Mouse (Mus musculus): ENCODE measurements around the gene Ell3. TPM values are rescaled to one million over a fixed set of nuclear protein-coding genes. Genes with fewer than 3 reads are reported as not detected.
A peak's percentile ranks its signal among the peaks of the same experiment; 100 is the strongest.

Ell3 gene
- total and polyA plus RNA-seq, 3 experiments, result not detected

GRCm38 (mm10) chr2:121413387-121414042 is 30.6 kb downstream of the Ell3 start, which contains the start of the genes Pdia3 and Catsper2:
Gene Pdia3 (plus strand): TSS chr2:121413775.
Gene Catsper2 (minus strand): TSS chr2:121413792.
- Histone ChIP-seq H3K4me1 (ENCODE audit: control insufficient read depth in 1 of 2, insufficient read depth in 2 of 2, low read length in 2 of 2) (peaks cover 0 to 7% of the 10 kb centered on the region in 2 experiments), H3K79me2 (ENCODE audit: control insufficient read depth, insufficient read depth, low read length, poor library complexity) (peaks cover 43% of the 10 kb centered on the region), H3K27ac (ENCODE audit: control insufficient read depth, low read depth, low read length) (peak within 1 kb of the TSS; percentile 89), H3K27me3 (ENCODE audit: control insufficient read depth in 1 of 2, insufficient read depth in 2 of 2, low read length in 2 of 2) (no peaks in the 10 kb centered on the region), H3K4me3 (ENCODE audit: control insufficient read depth in 1 of 2, insufficient read depth in 1 of 2, low read depth in 2 of 2, low read length in 2 of 2) (peak within 1 kb of the TSS; percentile 84 to 100), H3K9ac (ENCODE audit: control insufficient read depth, low read depth, low read length, poor library complexity, severe bottlenecking) (peak within 1 kb of the TSS; percentile 87), H3K9me3 (replicated peaks; ENCODE audit: insufficient read depth, low read length) (no peaks in the 10 kb centered on the region), H3K36me3 (ENCODE audit: control insufficient read depth in 1 of 2, insufficient read depth in 2 of 2, low read length in 2 of 2) (peaks cover 6 to 29% of the 10 kb centered on the region in 2 experiments)
- TF ChIP-seq UBTF (IDR thresholded peaks at IDR 0.05; ENCODE audit: borderline replicate concordance, insufficient read depth, low read depth, low read length) (0 out of 2 replicates have a peak, but pooled peaks have one; percentile 27), MYC (IDR thresholded peaks at IDR 0.05; ENCODE audit: low read depth, low read length) (peak; percentile 62; the same call in 1 of the 2 replicates), BHLHE40 (IDR thresholded peaks at IDR 0.05; ENCODE audit: borderline replicate concordance, low read depth, low read length) (no peak), TAL1 (IDR thresholded peaks at IDR 0.05; ENCODE audit: low read length) (no peak), POLR2AphosphoS5 (IDR thresholded peaks at IDR 0.05; ENCODE audit: borderline replicate concordance, low read depth, low read length) (no peak), TBP (IDR thresholded peaks at IDR 0.05; ENCODE audit: low read depth, low read length) (peak; percentile 56; the same call in 1 of the 2 replicates), CHD1 (IDR thresholded peaks at IDR 0.05; ENCODE audit: low read depth, low read length) (no peak), POLR2A (IDR thresholded peaks at IDR 0.05; ENCODE audit: control insufficient read depth in 1 of 2, insufficient read depth in 1 of 2, low read depth in 1 of 2, low read length in 2 of 2, poor library complexity in 1 of 2) (peak; percentile 91 to 95), EP300 (IDR thresholded peaks at IDR 0.05; ENCODE audit: low read depth in 1 of 2, low read length in 2 of 2) (peak in 1 of 2 experiments; percentile 24; a peak in 2 of 4 replicates), ELF1 (IDR thresholded peaks at IDR 0.05; ENCODE audit: low read depth, low read length) (peak; percentile 91), ZMIZ1 (IDR thresholded peaks at IDR 0.05; ENCODE audit: low read depth, low read length) (peak; percentile 96), MXI1 (IDR thresholded peaks at IDR 0.05; ENCODE audit: low read depth, low read length) (peak; percentile 84), USF1 (IDR thresholded peaks at IDR 0.05; ENCODE audit: low read depth, low read length) (peak; percentile 31; the same call in 1 of the 2 replicates), NELFE (IDR thresholded peaks at IDR 0.05; ENCODE audit: low read depth, low read length) (peak; percentile 95), NRF1 (IDR thresholded peaks at IDR 0.05; ENCODE audit: insufficient read depth, low read depth, low read length, poor library complexity, severe bottlenecking) (peak; percentile 67), TCF12 (IDR thresholded peaks at IDR 0.05; ENCODE audit: low read depth, low read length) (peak; percentile 62), POLR2AphosphoS2 (IDR thresholded peaks at IDR 0.05; ENCODE audit: low read length) (peak; percentile 87; the same call in 1 of the 2 replicates), KAT2A (conservative IDR thresholded peaks at IDR 0.05; ENCODE audit: low read depth, low read length) (no peak; the same call in 1 of the 2 replicates), MAFK (IDR thresholded peaks at IDR 0.05; ENCODE audit: borderline replicate concordance, low read depth, low read length) (no peak), GABPA (IDR thresholded peaks at IDR 0.05; ENCODE audit: low read depth, low read length) (no peak), HCFC1 (IDR thresholded peaks at IDR 0.05; ENCODE audit: low read depth, low read length) (peak; percentile 85), MAX (IDR thresholded peaks at IDR 0.05; ENCODE audit: low read length) (peak; percentile 67), SMC3 (IDR thresholded peaks at IDR 0.05; ENCODE audit: low read depth, low read length) (peak; percentile 24; the same call in 1 of the 2 replicates), CHD2 (IDR thresholded peaks at IDR 0.05; ENCODE audit: low read length) (peak; percentile 41), GATA1 (IDR thresholded peaks at IDR 0.05; ENCODE audit: low read depth, low read length) (no peak), SIN3A (IDR thresholded peaks at IDR 0.05; ENCODE audit: low read length) (peak; percentile 70; the same call in 1 of the 2 replicates), CTCF (IDR thresholded peaks at IDR 0.05 in 2 of 3, conservative IDR thresholded peaks at IDR 0.05 in 1 of 3; ENCODE audit: control insufficient read depth in 1 of 3, insufficient read depth in 1 of 3, low read depth in 2 of 3, low read length in 3 of 3, poor library complexity in 1 of 3, severe bottlenecking in 1 of 3) (peak in 2 of 3 experiments; percentile 18 to 37; a peak in 4 of 6 replicates)
- peak; percentile 97 for DNase-seq (ENCODE audit: low read depth, low spot score)

Data from MEL (cell line).